Mouse (Mus musculus) midbrain, embryonic 11.5 days (tissue): Measurements from ENCODE around the gene Tmem107. TPM values are rescaled to one million over a fixed set of nuclear protein-coding genes. Genes with fewer than 3 reads are reported as not detected.

Experiments
- ATAC-seq: fragments of 200-750 bp; cut with Nextera tagmentation; 2 replicates; pipeline ENCODE4 v1.8.0; 2017; ENCODE audit warnings: moderate TSS enrichment, moderate library complexity; ENCODE audit not compliant: low FRiP score
- DNase-seq: peaks from one replicate; pipeline ENCODE4 v3.0.0; 2015; ENCODE audit warnings: low spot score; ENCODE audit errors: missing footprints
- H3K27ac ChIP-seq: fragments of 300-500 bp; sonication (generic); 2 replicates; pipeline ENCODE4 v1.5.1; 2014; ENCODE audit warnings: low read depth, low read length
- H3K27me3 ChIP-seq: fragments of 300-500 bp; sonication (generic); 2 replicates; pipeline ENCODE4 v1.6.1; 2014; ENCODE audit warnings: mild to moderate bottlenecking, low read length, moderate library complexity, mixed read lengths; ENCODE audit not compliant: control insufficient read depth, insufficient read depth
- H3K36me3 ChIP-seq: fragments of 300-500 bp; sonication (generic); 2 replicates; pipeline ENCODE4 v1.6.1; 2014; ENCODE audit warnings: mild to moderate bottlenecking, low read length, moderate library complexity, mixed read lengths; ENCODE audit not compliant: control insufficient read depth, insufficient read depth
- H3K4me1 ChIP-seq: fragments of 300-500 bp; sonication (generic); 2 replicates; pipeline ENCODE4 v1.6.1; 2014; ENCODE audit warnings: low read length; ENCODE audit not compliant: control insufficient read depth, insufficient read depth
- H3K4me2 ChIP-seq: fragments of 300-500 bp; sonication (generic); 2 replicates; pipeline ENCODE4 v1.6.1; 2014; ENCODE audit warnings: mild to moderate bottlenecking, moderate library complexity
- H3K4me3 ChIP-seq: fragments of 300-500 bp; sonication (generic); 2 replicates; pipeline ENCODE4 v1.5.1; 2014; ENCODE audit warnings: low read depth, low read length
- H3K9ac ChIP-seq: fragments of 300-500 bp; sonication (generic); 2 replicates; pipeline ENCODE4 v1.6.1; 2014; ENCODE audit warnings: low read length
- H3K9me3 ChIP-seq: fragments of 300-500 bp; sonication (generic); 2 replicates; pipeline ENCODE4 v1.6.1; 2016; ENCODE audit warnings: low read length; ENCODE audit not compliant: control insufficient read depth
- WGBS: fragments of 180-500 bp; shearing (Covaris S2); extraction: QIAGEN DNeasy Blood & Tissue Kit; methylation state at CpG from one replicate; pipeline ENCODE4 v1.1.7; 2014; 5-methylcytosine and 5-hydroxymethylcytosine counted together
- polyA plus RNA-seq: library from polyadenylated mRNA; unstranded; fragments of >200 nt; fragmentation: Nextera tagmentation; extraction: Ambion mirVana; gene quantifications from 2 replicates; pipeline ENCODE4 v1.2.1, GENCODE M21; 2014

Gene Tmem107
- polyA plus RNA-seq, 1 experiment from 2014 or later, result 57.7 TPM

- no peak overlapping the region for H3K4me3 ChIP-seq
Observed at GRCm38 (mm10) chr11:69052824-69053421, 17.7 kb upstream of the Tmem107 start.

DNA sequence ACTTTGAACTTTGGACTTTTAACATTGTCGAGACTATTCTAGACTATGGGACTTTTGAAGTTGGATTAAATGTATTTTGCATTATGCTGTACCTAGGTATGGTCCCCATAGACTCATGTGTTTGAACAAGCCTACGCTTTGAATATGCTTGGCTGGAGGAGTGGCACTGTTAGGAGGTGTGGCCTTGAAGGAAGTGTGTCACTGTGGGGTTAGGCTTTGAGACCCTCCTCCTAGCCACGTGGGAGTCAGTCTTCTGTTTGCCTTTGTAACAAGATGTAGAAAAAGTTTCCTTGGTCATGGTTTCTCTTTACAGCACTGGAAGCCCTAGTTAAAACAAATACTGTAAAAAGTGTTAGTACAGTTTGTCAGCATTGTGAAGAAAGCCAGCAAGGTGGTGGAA, 16.8 kb upstream of the Tmem107 start:
- DNase-seq (no peak), ATAC-seq (no peak)
- H3K27ac ChIP-seq, result no peak overlapping the region
- H3K4me3 ChIP-seq, result no peak overlapping the region
- H3K4me2 ChIP-seq, result no peak overlapping the region
- WGBS, result 86% methylated on average over 3 of the region's 3 CpGs
- H3K9ac ChIP-seq, result no peak overlapping the region
- H3K27me3 ChIP-seq, result no peaks in the 10 kb centered on the region
- peaks cover 13% of the 10 kb centered on the region for H3K36me3 ChIP-seq
- H3K9me3 ChIP-seq, result no peaks in the 10 kb centered on the region
- peaks cover 2% of the 10 kb centered on the region; the same call in 1 of the 2 replicates for H3K4me1 ChIP-seq

More at GRCm38 (mm10) chr11:69052824-69053421, 17.7 kb upstream of the Tmem107 start:
- H3K4me1 ChIP-seq, result peaks cover 2% of the 10 kb centered on the region; the same call in 1 of the 2 replicates
- no peaks in the 10 kb centered on the region for H3K9me3 ChIP-seq
- no peak overlapping the region for H3K27ac ChIP-seq
- no peak overlapping the region for H3K4me2 ChIP-seq
- WGBS, result 90% methylated on average over 2 of the region's 2 CpGs
- ATAC-seq (no peak), DNase-seq (no peak)
- no peak overlapping the region for H3K9ac ChIP-seq
- peaks cover 13% of the 10 kb centered on the region for H3K36me3 ChIP-seq
- H3K27me3 ChIP-seq, result no peaks in the 10 kb centered on the region

GRCm38 (mm10) chr11:69058265-69058664, 12.3 kb upstream of the Tmem107 start:
- Histone ChIP-seq H3K4me2 (peak overlapping the region; percentile 67), H3K9ac (peak overlapping the region; percentile 50), H3K27ac (no peak overlapping the region; the same call in 1 of the 2 replicates), H3K36me3 (peaks cover 5% of the 10 kb centered on the region; the same call in 1 of the 2 replicates), H3K27me3 (no peaks in the 10 kb centered on the region), H3K4me3 (peak overlapping the region; percentile 63), H3K9me3 (no peaks in the 10 kb centered on the region), H3K4me1 (peaks cover 14% of the 10 kb centered on the region)
- DNase-seq (no peak), ATAC-seq (no peak)
- 70% methylated on average over 2 of the region's 2 CpGs for WGBS

DNA sequence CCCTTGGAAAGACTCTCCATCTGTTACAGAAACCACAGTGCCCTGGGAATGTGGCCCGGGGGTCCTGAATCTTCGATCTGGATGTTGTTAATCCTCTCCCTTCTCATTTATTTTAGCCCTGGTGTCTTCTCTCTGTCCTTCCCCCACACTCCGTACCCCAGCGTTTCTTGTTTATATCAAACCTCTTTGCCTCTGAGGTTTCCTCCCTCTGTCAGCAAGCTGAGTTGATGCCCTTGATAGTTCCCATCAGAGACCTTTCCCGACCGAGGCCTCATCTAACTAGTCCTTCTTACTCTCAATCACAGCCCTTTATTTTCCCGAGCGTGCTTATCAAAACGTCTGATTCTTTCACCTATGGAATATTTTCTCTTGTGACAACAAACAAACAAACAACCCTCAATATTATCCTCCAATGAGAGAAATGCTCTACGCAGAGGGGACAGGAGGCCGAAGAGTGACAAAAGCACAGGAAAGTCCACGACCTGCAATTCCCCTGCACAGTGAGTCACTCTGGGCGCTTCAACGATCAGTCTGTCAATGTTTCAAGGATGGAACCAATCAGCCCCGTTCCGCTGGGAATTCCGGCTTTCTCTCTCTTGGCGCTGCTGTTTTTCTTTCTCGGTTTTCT, 11.8 kb upstream of the Tmem107 start:
- Histone ChIP-seq H3K4me1 (peaks cover 14% of the 10 kb centered on the region), H3K9ac (peak overlapping the region; percentile 50), H3K4me3 (peak overlapping the region; percentile 63), H3K36me3 (0 out of 2 replicates have a peak, but pooled peaks cover 2% of the 10 kb centered on the region), H3K27me3 (no peaks in the 10 kb centered on the region), H3K27ac (peak overlapping the region; percentile 4), H3K4me2 (peak overlapping the region; percentile 67), H3K9me3 (no peaks in the 10 kb centered on the region)
- WGBS, result 2% methylated on average over 19 of the region's 19 CpGs
- peak; percentile 30 for ATAC-seq
- DNase-seq, result peak; percentile 92

GRCm38 (mm10) chr11:69059357-69059974, 11.1 kb upstream of the Tmem107 start, which contains the start of gene Borcs6:
TSS of gene Borcs6 (plus strand) at chr11:69059717.
- Histone ChIP-seq H3K4me2 (peak within 1 kb of the TSS; percentile 94), H3K27me3 (no peaks in the 10 kb centered on the region), H3K4me3 (peak within 1 kb of the TSS; percentile 63), H3K9me3 (no peaks in the 10 kb centered on the region), H3K36me3 (no peaks in the 10 kb centered on the region), H3K9ac (peak within 1 kb of the TSS; percentile 77), H3K27ac (peak within 1 kb of the TSS; percentile 71), H3K4me1 (peaks cover 14% of the 10 kb centered on the region)
- DNase-seq, result peak; percentile 99
- ATAC-seq, result peak; percentile 92
- WGBS, result 0% methylated on average over 64 of the region's 64 CpGs

DNA sequence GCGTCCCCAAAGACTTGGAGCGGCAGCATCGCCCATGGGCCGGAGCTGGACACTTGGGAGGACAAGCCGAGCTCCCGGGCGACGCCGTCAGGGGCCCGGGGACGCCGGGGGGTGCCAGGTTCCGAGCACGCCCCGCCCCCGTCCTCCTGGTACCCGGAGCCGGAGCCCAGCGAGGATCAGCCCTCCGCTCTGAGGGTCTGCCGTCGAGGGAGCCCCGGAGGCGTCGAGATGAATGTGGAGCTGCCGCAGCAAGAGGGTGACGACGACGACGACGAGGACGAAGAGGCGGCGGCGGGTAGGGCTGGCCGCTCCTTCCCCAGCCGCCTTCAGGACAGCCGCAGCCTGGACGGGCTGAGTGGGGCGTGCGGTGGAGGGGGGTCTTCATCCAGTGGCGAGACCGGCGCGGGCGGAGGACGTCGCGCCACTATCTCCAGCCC, 10.6 kb upstream of the Tmem107 start:
- Histone ChIP-seq H3K4me3 (peak overlapping the region; percentile 63), H3K9me3 (no peaks in the 10 kb centered on the region), H3K36me3 (no peaks in the 10 kb centered on the region), H3K27me3 (no peaks in the 10 kb centered on the region), H3K27ac (peak overlapping the region; percentile 71), H3K9ac (peak overlapping the region; percentile 77), H3K4me1 (peaks cover 16% of the 10 kb centered on the region), H3K4me2 (peak overlapping the region; percentile 94)
- no peak for DNase-seq
- ATAC-seq, result peak; percentile 9; the same call in 1 of the 2 replicates
- 0% methylated on average over 48 of the region's 49 CpGs for WGBS

DNA sequence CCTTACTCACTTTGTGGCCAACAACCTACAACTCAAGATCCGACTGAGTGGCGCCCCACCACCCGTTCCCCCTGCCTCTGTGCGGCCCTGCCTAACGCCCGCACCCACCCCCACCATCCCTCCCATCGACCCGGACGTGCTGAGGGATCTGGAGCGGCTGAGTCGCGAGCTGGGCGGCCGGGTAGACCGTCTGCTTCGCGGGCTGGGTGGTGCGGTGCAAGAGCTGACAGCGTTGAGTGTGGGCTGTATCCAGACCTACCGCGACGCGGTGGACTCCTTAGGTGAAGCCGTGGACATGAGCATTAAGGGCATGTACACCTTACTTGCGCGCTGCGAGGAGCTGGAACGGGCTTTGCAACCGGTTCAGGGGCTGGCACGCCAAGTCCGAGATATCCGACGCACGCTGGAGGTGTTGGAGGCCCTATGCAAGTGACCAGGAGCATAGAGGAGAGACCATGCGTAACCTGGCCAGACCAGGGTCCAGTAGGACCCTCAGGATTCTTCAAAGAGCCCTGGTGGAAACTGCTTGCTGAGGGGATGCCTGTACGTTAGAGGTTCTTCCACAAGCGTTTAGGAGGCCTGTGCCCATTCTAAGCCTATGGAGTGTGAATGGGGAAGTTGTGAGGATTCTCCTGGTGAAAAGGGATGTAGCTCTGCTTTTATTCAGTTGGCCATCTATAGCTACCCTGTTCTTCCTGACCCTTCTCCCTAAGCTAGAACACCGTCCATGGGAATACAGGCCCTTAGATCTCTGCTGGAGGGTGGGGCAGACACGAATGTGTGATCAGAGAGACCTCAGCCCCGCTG, 10.0 kb upstream of the Tmem107 start:
- H3K4me1 ChIP-seq, result peaks cover 16% of the 10 kb centered on the region
- no peaks in the 10 kb centered on the region for H3K9me3 ChIP-seq
- under 1% methylated on average over 40 of the region's 40 CpGs for WGBS
- H3K27me3 ChIP-seq, result no peaks in the 10 kb centered on the region
- peak; percentile 93 for DNase-seq
- peak overlapping the region; percentile 77 for H3K9ac ChIP-seq
- no peak for ATAC-seq
- H3K27ac ChIP-seq, result peak overlapping the region; percentile 71; the same call in 1 of the 2 replicates
- H3K4me2 ChIP-seq, result peak overlapping the region; percentile 94
- peak overlapping the region; percentile 63 for H3K4me3 ChIP-seq
- H3K36me3 ChIP-seq, result no peaks in the 10 kb centered on the region

GRCm38 (mm10) chr11:69061255-69061912, 9.2 kb upstream of the Tmem107 start:
- DNase-seq (peak; percentile 79), ATAC-seq (no peak)
- Histone ChIP-seq H3K9ac (peak overlapping the region; percentile 77), H3K9me3 (no peaks in the 10 kb centered on the region), H3K36me3 (no peaks in the 10 kb centered on the region), H3K4me2 (peak overlapping the region; percentile 94), H3K27me3 (no peaks in the 10 kb centered on the region), H3K4me1 (peaks cover 22% of the 10 kb centered on the region), H3K27ac (no peak overlapping the region), H3K4me3 (peak overlapping the region; percentile 63)
- 7% methylated on average over 17 of the region's 17 CpGs for WGBS
